Mouse (Mus musculus) liver, embryonic 14.5 days (tissue): Measurements from ENCODE around the gene Hagh.

ENCODE experiments used
- CTCF ChIP-seq: IDR thresholded peaks from 2 replicates; pipeline ENCODE4 v1.5.1; 2016; ENCODE audit warnings: antibody characterized with exemption, low read depth, control low read depth
- EP300 ChIP-seq: IDR thresholded peaks from 2 replicates; pipeline ENCODE4 v1.6.1; 2016; ENCODE audit warnings: antibody characterized with exemption, low read depth

- no peak for TF ChIP-seq CTCF
- no peak for TF ChIP-seq EP300
Measured at GRCm38 (mm10) chr17:24895571-24896240, 55.8 kb downstream of the Hagh start.
